ENCODE assay signal across 31 mouse cellular contexts in genomic region chr8:45014498-45015067, GRCm38 (mm10). TPM values are rescaled to one million over a fixed set of nuclear protein-coding genes. Genes with fewer than 3 reads are reported as not detected.
DNase-seq lines count a peak whose midpoint lies in the region; ATAC-seq and TF ChIP-seq lines count a peak whose summit lies in the region.
"Had no signal": no experiment of that assay in that cellular context is flagged by ENCODE, and none has a peak within 500 bp of the region (broad histone marks: within the 10 kb centered on the region; RNA-seq: fewer than 3 reads in every experiment).

No protein-coding gene starts in this region.

- TF ChIP-seq EP300 in stomach, postnatal 0 days (optimal IDR thresholded peaks at IDR 0.05) = no peak

- no peak overlapping the region for H3K27ac ChIP-seq in hindbrain, embryonic 12.5 days
- no peak overlapping the region for H3K27ac ChIP-seq in hindbrain, postnatal 0 days
- no peak overlapping the region for H3K27ac ChIP-seq in lung, embryonic 14.5 days (ENCODE audit: low read depth)
- no peak overlapping the region for H3K27ac ChIP-seq in intestine, embryonic 15.5 days
- H3K27ac ChIP-seq in stomach, postnatal 0 days (replicated peaks) = no peak overlapping the region
- no peak overlapping the region for H3K27ac ChIP-seq in forebrain, postnatal 0 days (ENCODE audit: low read depth, low read length)
- H3K27ac ChIP-seq: embryonic facial prominence, embryonic 13.5 days; forebrain, embryonic 12.5 days; hindbrain, embryonic 14.5 days; limb, embryonic 13.5 days; liver, embryonic 12.5 days had no signal

- no peaks in the 10 kb centered on the region for H3K9me3 ChIP-seq in hindbrain, embryonic 12.5 days (replicated peaks)
- no peaks in the 10 kb centered on the region for H3K9me3 ChIP-seq in hindbrain, postnatal 0 days (ENCODE audit: low read length)
- H3K9me3 ChIP-seq in lung, embryonic 14.5 days (ENCODE audit: low read depth, low read length) = no peaks in the 10 kb centered on the region
- H3K9me3 ChIP-seq in intestine, embryonic 15.5 days = no peaks in the 10 kb centered on the region
- no peaks in the 10 kb centered on the region for H3K9me3 ChIP-seq in stomach, postnatal 0 days (ENCODE audit: control insufficient read depth, low read length)
- H3K9me3 ChIP-seq in forebrain, postnatal 0 days (ENCODE audit: low read length) = 0 out of 2 replicates have a peak, but pooled peaks cover 5% of the 10 kb centered on the region
- H3K9me3 ChIP-seq: embryonic facial prominence, embryonic 13.5 days; forebrain, embryonic 12.5 days; limb, embryonic 13.5 days; liver, embryonic 12.5 days had no signal

- ATAC-seq in hindbrain, embryonic 12.5 days (ENCODE audit: low FRiP score) = peak; percentile 19; the same call in 1 of the 2 replicates
- no peak for ATAC-seq in hindbrain, postnatal 0 days
- 0 out of 2 replicates have a peak, but pooled peaks have one; percentile 11 for ATAC-seq in lung, embryonic 14.5 days (ENCODE audit: insufficient read depth)
- ATAC-seq in intestine, embryonic 15.5 days = peak; percentile 77
- peak; percentile 66; the same call in 1 of the 2 replicates for ATAC-seq in stomach, postnatal 0 days (ENCODE audit: low FRiP score, low TSS enrichment)
- no peak for ATAC-seq in forebrain, postnatal 0 days
- ATAC-seq: liver, embryonic 12.5 days had no signal

- TF ChIP-seq CTCF in hindbrain, postnatal 0 days (IDR thresholded peaks at IDR 0.05; ENCODE audit: low read depth) = no peak
- TF ChIP-seq CTCF in lung, embryonic 14.5 days (IDR thresholded peaks at IDR 0.05; ENCODE audit: low read depth) = no peak
- TF ChIP-seq CTCF in stomach, postnatal 0 days (IDR thresholded peaks at IDR 0.05; ENCODE audit: low read depth) = no peak
- no peak for TF ChIP-seq CTCF in forebrain, postnatal 0 days (IDR thresholded peaks at IDR 0.05; ENCODE audit: low read depth)

- no peak overlapping the region for H3K4me2 ChIP-seq in hindbrain, embryonic 12.5 days (replicated peaks)
- no peak overlapping the region for H3K4me2 ChIP-seq in hindbrain, postnatal 0 days (ENCODE audit: low read depth, low read length)
- H3K4me2 ChIP-seq in lung, embryonic 14.5 days = no peak overlapping the region
- no peak overlapping the region for H3K4me2 ChIP-seq in intestine, embryonic 15.5 days (replicated peaks)
- H3K4me2 ChIP-seq in stomach, postnatal 0 days (replicated peaks; ENCODE audit: low read depth) = no peak overlapping the region
- H3K4me2 ChIP-seq in forebrain, postnatal 0 days (ENCODE audit: low read depth) = no peak overlapping the region
- H3K4me2 ChIP-seq: embryonic facial prominence, embryonic 13.5 days; forebrain, embryonic 12.5 days; hindbrain, embryonic 14.5 days; limb, embryonic 13.5 days; liver, embryonic 12.5 days had no signal

- H3K4me3 ChIP-seq in hindbrain, embryonic 12.5 days = no peak overlapping the region
- no peak overlapping the region for H3K4me3 ChIP-seq in hindbrain, postnatal 0 days (ENCODE audit: low read length)
- no peak overlapping the region for H3K4me3 ChIP-seq in lung, embryonic 14.5 days (ENCODE audit: low read depth, low read length)
- no peak overlapping the region for H3K4me3 ChIP-seq in intestine, embryonic 15.5 days (replicated peaks)
- no peak overlapping the region for H3K4me3 ChIP-seq in stomach, postnatal 0 days (ENCODE audit: low read depth, low read length)
- H3K4me3 ChIP-seq in forebrain, postnatal 0 days (ENCODE audit: low read depth, low read length) = no peak overlapping the region
- H3K4me3 ChIP-seq: embryonic facial prominence, embryonic 13.5 days; erythroblast, embryonic 14.5 days; forebrain, embryonic 12.5 days; limb, embryonic 13.5 days; liver, embryonic 12.5 days had no signal

- H3K4me1 ChIP-seq in hindbrain, embryonic 12.5 days = no peaks in the 10 kb centered on the region
- H3K4me1 ChIP-seq in hindbrain, postnatal 0 days (ENCODE audit: insufficient read depth, low read length) = no peaks in the 10 kb centered on the region
- no peaks in the 10 kb centered on the region for H3K4me1 ChIP-seq in lung, embryonic 14.5 days (ENCODE audit: insufficient read depth)
- H3K4me1 ChIP-seq in intestine, embryonic 15.5 days (replicated peaks) = no peaks in the 10 kb centered on the region
- H3K4me1 ChIP-seq in stomach, postnatal 0 days (replicated peaks; ENCODE audit: control insufficient read depth, insufficient read depth) = no peaks in the 10 kb centered on the region
- no peaks in the 10 kb centered on the region for H3K4me1 ChIP-seq in forebrain, postnatal 0 days (ENCODE audit: insufficient read depth)
- H3K4me1 ChIP-seq: embryonic facial prominence, embryonic 13.5 days; forebrain, embryonic 12.5 days; liver, embryonic 12.5 days had no signal

- H3K27me3 ChIP-seq in hindbrain, embryonic 12.5 days = no peaks in the 10 kb centered on the region
- no peaks in the 10 kb centered on the region for H3K27me3 ChIP-seq in hindbrain, postnatal 0 days (ENCODE audit: insufficient read depth, low read length)
- no peaks in the 10 kb centered on the region for H3K27me3 ChIP-seq in lung, embryonic 14.5 days (ENCODE audit: insufficient read depth, low read length)
- H3K27me3 ChIP-seq in intestine, embryonic 15.5 days (replicated peaks) = no peaks in the 10 kb centered on the region
- H3K27me3 ChIP-seq in stomach, postnatal 0 days (ENCODE audit: control insufficient read depth, insufficient read depth, low read length) = no peaks in the 10 kb centered on the region
- no peaks in the 10 kb centered on the region for H3K27me3 ChIP-seq in forebrain, postnatal 0 days (ENCODE audit: insufficient read depth, low read length)
- H3K27me3 ChIP-seq: CH12.LX; embryonic facial prominence, embryonic 13.5 days; forebrain, embryonic 12.5 days; limb, embryonic 13.5 days; liver, embryonic 12.5 days had no signal

- WGBS in hindbrain, embryonic 12.5 days = 92% methylated on average over 11 of the region's 11 CpGs
- WGBS in hindbrain, postnatal 0 days = 91% methylated on average over 11 of the region's 11 CpGs
- WGBS in lung, embryonic 14.5 days = 85% methylated on average over 11 of the region's 11 CpGs
- 76% methylated on average over 11 of the region's 11 CpGs for WGBS in intestine, embryonic 15.5 days
- WGBS in stomach, postnatal 0 days = 80% methylated on average over 11 of the region's 11 CpGs
- 93% methylated on average over 11 of the region's 11 CpGs for WGBS in forebrain, postnatal 0 days

- peaks cover 30% of the 10 kb centered on the region for H3K36me3 ChIP-seq in hindbrain, embryonic 12.5 days
- H3K36me3 ChIP-seq in hindbrain, postnatal 0 days (ENCODE audit: insufficient read depth, low read length) = peaks cover 19% of the 10 kb centered on the region; the same call in 1 of the 2 replicates
- H3K36me3 ChIP-seq in lung, embryonic 14.5 days (ENCODE audit: insufficient read depth) = peaks cover 88% of the 10 kb centered on the region
- H3K36me3 ChIP-seq in intestine, embryonic 15.5 days = peaks cover 27% of the 10 kb centered on the region
- peaks cover 35% of the 10 kb centered on the region for H3K36me3 ChIP-seq in stomach, postnatal 0 days (ENCODE audit: control insufficient read depth, insufficient read depth, low read length)
- peaks cover 4% of the 10 kb centered on the region; the same call in 1 of the 2 replicates for H3K36me3 ChIP-seq in forebrain, postnatal 0 days (ENCODE audit: insufficient read depth)
- H3K36me3 ChIP-seq: G1E had no signal

- no peak overlapping the region for H3K9ac ChIP-seq in hindbrain, embryonic 12.5 days
- no peak overlapping the region for H3K9ac ChIP-seq in hindbrain, postnatal 0 days (replicated peaks; ENCODE audit: low read length)
- no peak overlapping the region for H3K9ac ChIP-seq in lung, embryonic 14.5 days
- no peak overlapping the region for H3K9ac ChIP-seq in intestine, embryonic 15.5 days
- H3K9ac ChIP-seq in stomach, postnatal 0 days (ENCODE audit: low read length) = no peak overlapping the region
- H3K9ac ChIP-seq in forebrain, postnatal 0 days = no peak overlapping the region
- H3K9ac ChIP-seq: embryonic facial prominence, embryonic 13.5 days; forebrain, embryonic 12.5 days; hindbrain, embryonic 14.5 days; limb, embryonic 13.5 days; liver, embryonic 12.5 days had no signal

- DNase-seq in hindbrain, postnatal 0 days (ENCODE audit: low spot score) = no peak
- DNase-seq in lung, embryonic 14.5 days = no peak
- no peak for DNase-seq in lung, postnatal 25 days (ENCODE audit: low spot score)
- no peak for DNase-seq in stomach, postnatal 0 days (ENCODE audit: low spot score)
- no peak for DNase-seq in forebrain, postnatal 0 days
- DNase-seq: adrenal gland, adult 8-10 months; cerebellum, adult 11-12 months; cerebellum, postnatal 14 days; gastrocnemius, postnatal 36 days; kidney, adult 9 months; layer of hippocampus, adult 9-11 months; lung, adult 2 months; lung, postnatal 4 days had no signal

RNA-seq across cellular contexts. Expression of gene Mtnr1a, which starts 54.4 kb away (rescaled TPM):
- 0.22 TPM in 1 of 2 replicates, not detected in the other for polyA plus RNA-seq in hindbrain, embryonic 12.5 days (2016; fragmentation: Nextera tagmentation; extraction: Ambion mirVana)
- 0.16 and 1.7 TPM in 2 replicates for total RNA-seq in hindbrain, postnatal 0 days (2014; rRNA removed)
- polyA plus RNA-seq in hindbrain, postnatal 0 days (2015; fragmentation: Nextera tagmentation; extraction: Ambion mirVana) = 0.15 and 0.26 TPM in 2 replicates
- polyA plus RNA-seq in lung, embryonic 14.5 days (2014; fragmentation: Nextera tagmentation; extraction: Ambion mirVana) = 0.30 TPM in 1 of 2 replicates, not detected in the other
- polyA plus RNA-seq in intestine, embryonic 15.5 days (2015; fragmentation: Nextera tagmentation; extraction: Ambion mirVana) = 0.26 and 0.28 TPM in 2 replicates
- 0.06 and 0.29 TPM in 2 replicates for polyA plus RNA-seq in stomach, postnatal 0 days (2015; fragmentation: Nextera tagmentation; extraction: Ambion mirVana)
- total RNA-seq in forebrain, postnatal 0 days (2014; rRNA removed) = 0.38 TPM in 1 of 2 replicates, not detected in the other
- polyA plus RNA-seq in forebrain, postnatal 0 days (2015; fragmentation: Nextera tagmentation; extraction: Ambion mirVana) = 0.18 and 0.19 TPM in 2 replicates
- total RNA-seq: adrenal gland, adult 8-10 months; CH12.LX; G1E; gastrocnemius, adult 18-20 months; gastrocnemius, postnatal 36 days; heart, adult 8-10 months; left cerebral cortex, adult 18-20 months; left cerebral cortex, postnatal 25 days; monocyte, adult 5-6 weeks; neutrophil, adult 5-6 weeks had no signal
- polyA plus RNA-seq: embryonic facial prominence, embryonic 13.5 days; erythroblast, embryonic 14.5 days; G1E; heart, postnatal 0 days; liver, embryonic 12.5 days; lung, adult 2 months; urinary bladder, adult 2 months had no signal

Comparison
In these comparisons a context has a peak if more than half of its experiments do, and no peak if none do; other contexts are left out.
1. ATAC-seq: peak in hindbrain, embryonic 12.5 days (single experiment), lung, embryonic 14.5 days (single experiment), intestine, embryonic 15.5 days (single experiment) and stomach, postnatal 0 days (single experiment); none in hindbrain, postnatal 0 days (single experiment) and forebrain, postnatal 0 days (single experiment).